Mouse (Mus musculus) lung, embryonic 14.5 days (tissue): ENCODE measurements around the gene Gm9780. TPM values are rescaled to one million over a fixed set of nuclear protein-coding genes. Genes with fewer than 3 reads are reported as not detected.
"Not testable (repeated sequence)": the region's sequence is repeated elsewhere in the genome, so short reads cannot be mapped to it uniquely, and the experiment has no call there.

Experiments used
- ATAC-seq: fragments of 200-750 bp; cut with Nextera tagmentation; 2 replicates; pipeline ENCODE4 v1.8.0; 2017; ENCODE audit warnings: mild to moderate bottlenecking, moderate TSS enrichment, moderate library complexity; ENCODE audit not compliant: insufficient read depth
- DNase-seq: peaks from one replicate; pipeline ENCODE4 v3.0.0-alpha.2; 2015
- H3K27ac ChIP-seq: fragments of 300-500 bp; sonication (generic); 2 replicates; pipeline ENCODE4 v1.5.1; 2014; ENCODE audit warnings: low read depth, mild to moderate bottlenecking, moderate library complexity
- H3K27me3 ChIP-seq: fragments of 300-500 bp; sonication (generic); 2 replicates; pipeline ENCODE4 v1.6.1; 2014; ENCODE audit warnings: low read length, control low read depth; ENCODE audit not compliant: insufficient read depth
- H3K36me3 ChIP-seq: fragments of 300-500 bp; sonication (generic); 2 replicates; pipeline ENCODE4 v1.6.1; 2014; ENCODE audit warnings: control low read depth; ENCODE audit not compliant: insufficient read depth
- H3K4me1 ChIP-seq: fragments of 300-500 bp; sonication (generic); 2 replicates; pipeline ENCODE4 v1.6.1; 2014; ENCODE audit warnings: antibody characterized with exemption, control low read depth; ENCODE audit not compliant: insufficient read depth
- H3K4me2 ChIP-seq: fragments of 300-500 bp; sonication (generic); 2 replicates; pipeline ENCODE4 v1.6.1; 2014; ENCODE audit warnings: mild to moderate bottlenecking
- H3K4me3 ChIP-seq: fragments of 300-500 bp; sonication (generic); 2 replicates; pipeline ENCODE4 v1.5.1; 2014; ENCODE audit warnings: low read depth, low read length
- H3K9ac ChIP-seq: fragments of 300-500 bp; sonication (generic); 2 replicates; pipeline ENCODE4 v1.6.1; 2014
- H3K9me3 ChIP-seq: fragments of 300-500 bp; sonication (generic); 2 replicates; pipeline ENCODE4 v1.6.1; 2016; ENCODE audit warnings: low read depth, low read length, control low read depth
- WGBS: fragments of 180-500 bp; shearing (Covaris S2); extraction: QIAGEN DNeasy Blood & Tissue Kit; methylation state at CpG from one replicate; pipeline ENCODE4 v1.1.7; 2014; 5-methylcytosine and 5-hydroxymethylcytosine counted together
- polyA plus RNA-seq: library from polyadenylated mRNA; unstranded; fragments of >200 nt; fragmentation: Nextera tagmentation; extraction: Ambion mirVana; gene quantifications from 2 replicates; pipeline ENCODE4 v1.2.1, GENCODE M21; 2014

Gene Gm9780
- polyA plus RNA-seq = 22.7 and 28.1 TPM in 2 replicates

DNA sequence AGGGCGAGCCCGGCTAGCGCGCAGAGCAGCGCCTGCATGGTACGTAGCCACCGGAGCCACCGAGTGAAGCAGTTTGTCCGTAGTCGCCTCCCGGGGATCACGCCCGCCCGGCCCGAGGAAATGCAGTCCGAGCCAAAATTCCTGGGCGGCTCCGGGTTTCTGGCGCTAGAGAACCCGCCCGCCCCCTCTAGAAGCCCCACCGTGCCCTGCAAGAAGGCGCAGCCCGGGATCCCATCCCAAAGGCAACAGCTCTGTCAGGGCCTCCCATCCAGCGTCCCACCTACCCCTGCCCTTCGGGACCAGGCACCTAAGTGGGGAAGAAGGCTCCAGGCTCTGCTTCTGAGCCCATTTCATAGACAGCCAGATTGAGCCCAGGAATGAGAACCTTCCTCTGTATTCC lies at the start of gene Gm9780:
Gm9780 (minus strand) TSS at position 101 of the 400 bp plus-strand sequence.
- H3K27ac ChIP-seq, ATAC-seq, H3K4me1 ChIP-seq, H3K27me3 ChIP-seq, H3K36me3 ChIP-seq, DNase-seq, H3K9me3 ChIP-seq, H3K4me2 ChIP-seq, H3K4me3 ChIP-seq, H3K9ac ChIP-seq: not testable (repeated sequence)
- WGBS = no CpG with 5 or more reads among the region's 26 CpGs

DNA sequence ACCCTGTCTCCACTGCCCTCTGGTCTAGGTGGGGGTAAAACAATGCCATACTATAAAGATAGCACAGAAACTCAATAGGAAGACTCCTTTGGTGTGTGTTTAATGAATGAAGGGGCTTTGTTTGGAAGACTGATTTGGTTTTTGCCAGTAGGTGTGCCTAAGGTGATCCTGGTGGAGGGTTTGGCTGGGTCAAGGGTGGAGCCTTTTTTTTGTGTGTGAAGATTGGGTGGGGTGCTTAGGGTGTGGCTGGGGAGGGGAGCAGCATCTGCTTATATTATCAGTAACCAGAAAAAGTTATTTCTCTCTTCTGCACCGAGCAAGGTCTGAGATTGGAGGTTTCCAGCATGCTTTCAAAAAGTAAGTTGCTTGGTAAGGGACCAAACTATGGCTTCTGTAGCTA lies 39.5 kb upstream of the Gm9780 start, which contains the start of gene Cphx3:
Cphx3 (plus strand) TSS at position 301 of the 400 bp plus-strand sequence.
- H3K4me2 ChIP-seq, H3K36me3 ChIP-seq, H3K27ac ChIP-seq, H3K4me1 ChIP-seq, H3K4me3 ChIP-seq, H3K9me3 ChIP-seq, DNase-seq, ATAC-seq, H3K27me3 ChIP-seq, H3K9ac ChIP-seq: not testable (repeated sequence)
- WGBS = no CpG with 5 or more reads among the region's 1 CpGs

DNA sequence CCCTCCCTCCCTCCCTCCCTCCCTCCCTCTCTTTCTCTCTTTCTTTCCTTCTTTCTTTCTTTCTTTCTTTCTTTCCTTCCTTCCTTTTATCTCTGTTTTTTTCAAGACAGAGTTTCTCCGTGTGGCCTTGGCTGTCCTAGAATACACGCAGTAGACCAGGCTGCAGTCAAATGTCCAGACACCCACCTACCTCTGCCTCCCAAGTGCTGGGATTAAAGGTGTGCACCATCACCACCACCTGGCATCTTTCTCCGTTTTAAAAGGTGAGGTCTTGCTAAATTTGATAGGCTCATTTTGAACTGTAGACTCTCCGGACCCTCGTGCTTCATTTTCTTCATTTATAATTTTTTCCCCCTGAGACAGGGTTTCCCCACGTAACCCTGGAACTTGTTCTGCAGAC lies 38.7 kb upstream of the Gm9780 start, which contains the start of gene Cphx2:
Cphx2 (plus strand) TSS at position 301 of the 400 bp plus-strand sequence.
- ATAC-seq, H3K27ac ChIP-seq, DNase-seq, H3K27me3 ChIP-seq, H3K36me3 ChIP-seq, H3K4me2 ChIP-seq, H3K9me3 ChIP-seq, H3K9ac ChIP-seq, H3K4me3 ChIP-seq, H3K4me1 ChIP-seq: not testable (repeated sequence)
- no CpG with 5 or more reads among the region's 6 CpGs for WGBS

DNA sequence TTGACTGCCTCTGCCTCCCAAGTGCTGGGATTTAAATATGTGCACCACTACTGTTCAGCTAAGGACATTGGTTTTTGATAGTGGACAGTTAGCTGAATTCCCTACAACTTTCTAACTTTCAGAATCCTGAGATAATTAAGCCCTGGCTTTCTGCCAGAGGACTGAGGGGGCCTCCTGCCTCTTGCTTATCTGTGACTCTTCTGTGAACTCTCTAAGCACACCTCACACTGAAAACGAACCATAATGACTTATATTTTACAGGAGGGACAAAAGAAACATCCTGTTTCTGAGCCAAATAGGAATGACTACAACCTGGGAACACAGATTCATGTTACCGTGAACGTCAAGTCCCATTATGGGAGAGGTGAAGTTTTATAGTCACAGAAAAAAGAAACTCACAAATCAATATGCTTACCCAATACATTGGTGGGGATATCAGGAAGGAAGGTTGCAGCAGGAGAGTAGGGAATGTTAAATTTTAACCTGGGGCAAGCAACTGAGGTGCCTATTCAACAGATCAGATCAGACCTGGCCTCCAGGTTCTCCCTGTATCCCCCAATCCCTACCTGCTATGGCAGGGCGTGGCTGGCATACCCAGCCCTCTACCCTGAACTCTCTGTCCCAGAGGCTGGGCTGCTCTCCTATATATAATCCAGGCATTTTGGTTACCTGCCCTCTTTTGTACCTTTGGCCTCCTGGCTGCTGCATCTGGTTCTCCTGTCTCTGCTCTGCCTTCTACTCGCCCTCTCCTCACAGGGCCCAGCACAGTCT lies 34.3 kb upstream of the Gm9780 start:
- no CpG with 5 or more reads among the region's 5 CpGs for WGBS
- ATAC-seq = not testable (repeated sequence)

DNA sequence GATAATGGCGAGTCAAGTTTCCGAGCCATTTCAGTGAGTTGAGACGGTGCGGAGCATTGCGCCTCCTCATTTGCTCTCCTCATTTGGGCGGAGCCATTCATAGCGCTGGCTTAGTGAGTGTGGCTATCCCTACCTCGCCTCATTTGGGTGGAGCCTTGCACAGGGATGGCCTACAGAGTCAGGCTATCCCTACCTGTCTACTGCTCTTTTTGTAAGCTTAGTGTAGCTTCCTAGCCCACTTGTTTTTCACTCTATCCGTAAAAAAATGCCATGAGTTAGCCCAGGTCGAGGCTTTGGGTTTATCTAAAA lies 24.8 kb upstream of the Gm9780 start, which contains the start of gene Tmem254c:
Tmem254c (minus strand) TSS at position 31 of the 309 bp plus-strand sequence.
- DNase-seq, H3K27ac ChIP-seq, H3K4me3 ChIP-seq, H3K9me3 ChIP-seq, H3K4me2 ChIP-seq, H3K36me3 ChIP-seq, H3K4me1 ChIP-seq, H3K9ac ChIP-seq, H3K27me3 ChIP-seq: not testable (repeated sequence)
- WGBS = no CpG with 5 or more reads among the region's 10 CpGs
- peak; percentile 94 for ATAC-seq

More for the DNA sequence above, 34.3 kb upstream of the Gm9780 start:
- H3K36me3 ChIP-seq, H3K4me2 ChIP-seq, H3K4me3 ChIP-seq, H3K9ac ChIP-seq, H3K4me1 ChIP-seq, DNase-seq, H3K27ac ChIP-seq, H3K9me3 ChIP-seq, H3K27me3 ChIP-seq: not testable (repeated sequence)

DNA sequence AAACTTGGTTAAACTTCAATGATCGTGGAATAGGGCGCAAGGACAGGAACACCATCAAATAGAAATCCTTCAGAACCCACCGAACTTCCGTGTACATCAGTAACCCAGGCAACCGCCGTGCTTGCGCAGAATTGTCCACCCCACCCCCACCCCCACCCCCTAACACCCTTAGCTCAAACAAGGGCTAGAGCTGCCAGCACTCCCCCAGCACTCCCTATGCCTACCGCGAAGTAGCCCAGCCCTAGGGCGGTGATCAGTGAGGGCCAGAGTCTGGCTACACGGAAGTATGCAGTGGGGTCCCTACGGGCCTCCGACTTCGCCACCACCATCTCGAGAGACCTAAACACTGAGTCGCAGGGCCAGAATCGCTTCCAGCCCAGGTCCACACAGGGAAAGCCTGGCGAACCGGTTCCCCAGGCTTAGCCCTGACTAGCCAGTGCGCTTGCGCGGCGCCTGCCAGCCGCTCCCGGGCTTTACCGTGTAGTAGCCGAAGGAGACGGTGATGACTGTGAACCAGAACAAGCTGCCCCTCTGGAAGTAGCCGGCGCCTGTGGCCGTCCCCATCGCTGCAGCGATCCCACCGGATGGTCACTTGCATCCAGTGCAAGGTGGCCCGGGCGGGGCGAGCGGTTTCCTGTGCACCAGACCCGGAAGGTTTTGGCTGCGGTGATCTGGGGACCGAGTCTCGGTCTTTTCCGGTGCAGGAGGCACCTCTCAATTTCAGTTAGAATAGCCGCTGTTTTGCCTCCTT lies 24.2 kb upstream of the Gm9780 start:
- H3K4me3 ChIP-seq, H3K27me3 ChIP-seq, H3K9me3 ChIP-seq, DNase-seq, H3K9ac ChIP-seq, H3K27ac ChIP-seq, H3K4me1 ChIP-seq, H3K36me3 ChIP-seq, H3K4me2 ChIP-seq: not testable (repeated sequence)
- ATAC-seq = peak; percentile 94
- WGBS = no CpG with 5 or more reads among the region's 44 CpGs

DNA sequence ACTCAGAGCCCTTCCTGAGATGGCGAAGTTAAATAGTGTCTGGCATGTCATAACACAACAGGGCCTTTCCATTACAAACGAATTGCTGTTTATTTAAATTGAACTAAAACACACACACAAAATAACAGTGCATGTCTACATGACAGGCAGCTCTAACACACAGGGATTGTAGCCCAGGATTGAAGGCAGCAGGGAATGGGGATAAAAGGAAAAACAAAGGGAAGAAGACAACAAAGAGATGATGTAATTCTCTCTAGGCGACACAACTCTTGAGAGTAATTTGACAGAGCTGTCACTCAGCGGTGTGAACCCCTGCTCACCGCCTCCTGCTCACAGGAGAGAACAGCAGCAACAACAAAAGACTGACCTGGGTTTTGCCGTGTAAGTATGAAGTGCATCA lies 16.9 kb upstream of the Gm9780 start:
- WGBS = no CpG with 5 or more reads among the region's 6 CpGs

DNA sequence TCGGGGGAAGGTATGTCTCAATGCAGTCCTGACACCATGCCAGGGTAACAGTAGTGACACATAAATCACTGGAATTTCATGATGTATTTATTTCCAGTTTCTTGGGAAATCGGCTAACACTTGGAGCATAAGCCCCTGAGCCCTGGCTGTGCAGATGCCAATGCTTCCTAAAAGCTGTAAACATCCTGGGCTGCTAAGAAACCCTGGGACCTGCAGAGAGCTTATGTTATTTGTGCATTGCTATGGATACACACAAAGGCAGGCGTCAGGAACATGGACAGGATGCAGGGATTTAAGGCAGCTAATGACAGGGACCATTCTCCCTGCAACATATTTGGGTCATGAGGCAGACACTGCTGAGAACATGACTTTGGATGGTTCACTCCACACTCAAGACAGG lies 15.7 kb upstream of the Gm9780 start:
- WGBS = no CpG with 5 or more reads among the region's 3 CpGs
- H3K36me3 ChIP-seq, H3K27me3 ChIP-seq, H3K4me3 ChIP-seq, H3K9ac ChIP-seq, H3K9me3 ChIP-seq, H3K27ac ChIP-seq, DNase-seq, H3K4me1 ChIP-seq, H3K4me2 ChIP-seq: not testable (repeated sequence)
- ATAC-seq = peak; percentile 80

More for the DNA sequence above, 16.9 kb upstream of the Gm9780 start:
- H3K36me3 ChIP-seq, DNase-seq, H3K4me1 ChIP-seq, ATAC-seq, H3K9me3 ChIP-seq, H3K27ac ChIP-seq, H3K27me3 ChIP-seq, H3K9ac ChIP-seq, H3K4me3 ChIP-seq, H3K4me2 ChIP-seq: not testable (repeated sequence)

DNA sequence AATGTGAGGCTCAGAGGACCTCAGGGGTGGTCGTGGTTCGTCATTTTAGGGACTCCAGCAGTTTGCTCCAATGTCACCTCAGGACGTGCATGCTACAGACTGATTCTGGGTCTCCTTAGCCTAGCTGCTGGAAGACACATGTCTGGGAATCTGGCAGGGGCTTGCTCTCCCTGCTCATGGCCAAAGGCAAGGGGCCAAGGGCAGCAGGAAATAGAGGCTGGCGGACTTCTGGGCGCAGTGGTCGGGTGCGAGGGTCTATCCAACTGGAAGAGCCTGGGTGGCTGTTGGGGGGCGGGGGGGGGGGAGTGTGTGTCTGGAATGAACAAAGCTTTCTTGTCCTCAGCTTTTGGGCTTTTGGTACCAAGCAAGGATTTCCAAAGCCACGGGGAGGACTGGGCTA lies 6.3 kb upstream of the Gm9780 start:
- not testable (repeated sequence) for H3K4me3 ChIP-seq, H3K36me3 ChIP-seq, H3K9ac ChIP-seq, H3K27ac ChIP-seq, H3K27me3 ChIP-seq, DNase-seq, H3K9me3 ChIP-seq, ATAC-seq, H3K4me2 ChIP-seq, H3K4me1 ChIP-seq
- no CpG with 5 or more reads among the region's 9 CpGs for WGBS

DNA sequence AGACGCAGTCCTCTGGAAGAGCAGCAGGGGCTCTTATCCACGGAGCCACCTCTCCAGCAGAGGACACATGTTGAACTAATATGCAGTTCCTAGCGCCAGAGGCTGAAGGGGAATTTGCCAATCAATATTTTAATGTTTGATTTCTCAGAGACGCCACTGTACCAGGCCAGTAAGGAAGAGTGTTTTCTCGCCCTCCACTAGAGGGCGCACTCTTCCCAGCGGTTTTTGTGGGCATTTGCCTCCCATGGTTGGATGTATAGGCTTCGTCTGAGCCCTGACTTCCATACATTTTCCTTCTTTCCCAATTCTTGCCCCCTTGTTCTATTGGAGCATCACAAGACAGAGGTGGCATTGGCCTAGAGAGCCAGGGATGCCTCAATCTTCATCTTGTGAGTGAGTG lies 4.5 kb upstream of the Gm9780 start:
- not testable (repeated sequence) for H3K36me3 ChIP-seq, H3K4me3 ChIP-seq, H3K4me2 ChIP-seq, H3K9me3 ChIP-seq, H3K27me3 ChIP-seq, ATAC-seq, H3K27ac ChIP-seq, H3K9ac ChIP-seq, DNase-seq, H3K4me1 ChIP-seq
- WGBS = no CpG with 5 or more reads among the region's 8 CpGs
